Mouse (Mus musculus): Measurements from ENCODE around the gene Cyp2ab1. TPM values are rescaled to one million over a fixed set of nuclear protein-coding genes. Genes with fewer than 3 reads are reported as not detected.
A peak's percentile ranks its signal among the peaks of the same experiment; 100 is the strongest.

Cyp2ab1 gene
- total and polyA plus RNA-seq, 2 experiments = 0.07 TPM; not detected in 1

GRCm38 (mm10) chr16:20357837-20358236 is 32.6 kb upstream of the Cyp2ab1 start:
- peak; percentile 16 for DNase-seq (ENCODE audit: extremely low read depth, low read depth, low spot score)
- Histone ChIP-seq H3K36me3 (ENCODE audit: control insufficient read depth, insufficient read depth, low read length) (no peaks in the 10 kb centered on the region), H3K27ac (replicated peaks; ENCODE audit: insufficient read depth, low read depth, low read length) (no peak overlapping the region), H3K79me2 (ENCODE audit: control insufficient read depth, insufficient read depth, low read length) (no peaks in the 10 kb centered on the region), H3K4me3 (ENCODE audit: insufficient read depth, low read depth, low read length) (no peak overlapping the region), H3K9ac (ENCODE audit: low read depth, low read length) (no peak overlapping the region), H3K27me3 (ENCODE audit: control insufficient read depth, insufficient read depth, low read length) (no peaks in the 10 kb centered on the region), H3K4me1 (ENCODE audit: control insufficient read depth, insufficient read depth, low read length) (no peaks in the 10 kb centered on the region)
- TF ChIP-seq CTCF (IDR thresholded peaks at IDR 0.05; ENCODE audit: low read depth, low read length) = no peak
- TF ChIP-seq POLR2A (IDR thresholded peaks at IDR 0.05; ENCODE audit: extremely low read depth, insufficient read depth, low read length) = no peak
- 91% methylated on average over 5 of the region's 5 CpGs for WGBS

GRCm38 (mm10) chr16:20354762-20355161 is 29.6 kb upstream of the Cyp2ab1 start:
- Histone ChIP-seq H3K79me2 (ENCODE audit: control insufficient read depth, insufficient read depth, low read length) (no peaks in the 10 kb centered on the region), H3K9ac (ENCODE audit: low read depth, low read length) (no peak overlapping the region), H3K36me3 (ENCODE audit: control insufficient read depth, insufficient read depth, low read length) (no peaks in the 10 kb centered on the region), H3K4me1 (ENCODE audit: control insufficient read depth, insufficient read depth, low read length) (no peaks in the 10 kb centered on the region), H3K27me3 (ENCODE audit: control insufficient read depth, insufficient read depth, low read length) (no peaks in the 10 kb centered on the region), H3K4me3 (ENCODE audit: insufficient read depth, low read depth, low read length) (no peak overlapping the region), H3K27ac (replicated peaks; ENCODE audit: insufficient read depth, low read depth, low read length) (no peak overlapping the region)
- no peak for TF ChIP-seq POLR2A (IDR thresholded peaks at IDR 0.05; ENCODE audit: extremely low read depth, insufficient read depth, low read length)
- no peak for TF ChIP-seq CTCF (IDR thresholded peaks at IDR 0.05; ENCODE audit: low read depth, low read length)
- 92% methylated on average over 2 of the region's 2 CpGs for WGBS
- no peak for DNase-seq (ENCODE audit: extremely low read depth, low read depth, low spot score)

GRCm38 (mm10) chr16:20354011-20354410 is 28.8 kb upstream of the Cyp2ab1 start:
- H3K4me3 ChIP-seq (ENCODE audit: insufficient read depth, low read depth, low read length) = no peak overlapping the region
- H3K36me3 ChIP-seq (ENCODE audit: control insufficient read depth, insufficient read depth, low read length) = no peaks in the 10 kb centered on the region
- H3K27me3 ChIP-seq (ENCODE audit: control insufficient read depth, insufficient read depth, low read length) = no peaks in the 10 kb centered on the region
- no peaks in the 10 kb centered on the region for H3K79me2 ChIP-seq (ENCODE audit: control insufficient read depth, insufficient read depth, low read length)
- H3K27ac ChIP-seq (replicated peaks; ENCODE audit: insufficient read depth, low read depth, low read length) = no peak overlapping the region
- TF ChIP-seq POLR2A (IDR thresholded peaks at IDR 0.05; ENCODE audit: extremely low read depth, insufficient read depth, low read length) (no peak), CTCF (IDR thresholded peaks at IDR 0.05; ENCODE audit: low read depth, low read length) (no peak)
- 100% methylated on average over 1 of the region's 1 CpGs for WGBS
- no peaks in the 10 kb centered on the region for H3K4me1 ChIP-seq (ENCODE audit: control insufficient read depth, insufficient read depth, low read length)
- no peak overlapping the region for H3K9ac ChIP-seq (ENCODE audit: low read depth, low read length)
- no peak for DNase-seq (ENCODE audit: extremely low read depth, low read depth, low spot score)

DNA sequence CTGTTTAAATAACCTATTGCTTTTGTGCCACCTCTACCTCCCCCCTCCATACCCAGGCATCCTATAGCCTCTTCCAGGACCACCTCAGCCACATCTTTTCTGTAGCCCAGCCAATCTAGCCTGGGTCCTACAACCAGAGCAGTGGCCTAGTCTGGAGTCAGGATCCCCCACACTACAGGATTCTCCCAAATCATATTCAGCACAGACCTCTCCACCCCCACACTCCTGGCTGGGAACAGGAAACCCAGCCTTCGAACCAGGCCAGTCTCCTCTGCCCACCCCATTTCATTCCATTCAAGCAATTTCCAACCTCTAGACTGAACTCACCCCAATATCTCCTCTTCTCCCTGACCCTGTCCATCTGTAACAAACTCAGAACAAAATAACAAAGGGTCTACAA is 20.3 kb upstream of the Cyp2ab1 start:
- DNase-seq (ENCODE audit: extremely low read depth, low read depth, low spot score) = no peak
- WGBS = 87% methylated on average over 1 of the region's 1 CpGs

DNA sequence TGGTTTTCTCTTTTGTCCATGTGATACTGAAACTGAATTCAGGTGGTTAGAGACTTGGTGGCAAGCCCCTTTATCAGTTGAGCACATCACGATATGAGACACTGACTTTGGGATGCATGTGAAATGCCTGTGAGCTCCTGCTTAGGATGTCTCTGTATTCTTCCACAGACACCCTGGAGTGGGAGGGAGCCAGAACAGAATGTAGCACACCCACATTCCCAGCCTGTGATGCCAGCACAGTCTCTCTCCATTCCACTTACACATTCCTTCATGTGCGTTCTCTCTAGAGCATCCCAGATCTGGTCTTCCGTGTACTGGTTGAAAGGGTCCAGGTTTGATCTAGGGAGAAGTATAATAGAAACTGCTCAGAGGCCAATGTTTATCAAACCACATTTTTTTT is 13.4 kb upstream of the Cyp2ab1 start:
- H3K36me3 ChIP-seq (ENCODE audit: control insufficient read depth, insufficient read depth, low read length) = no peaks in the 10 kb centered on the region
- no peak overlapping the region for H3K9ac ChIP-seq (ENCODE audit: low read depth, low read length)
- WGBS = 96% methylated on average over 3 of the region's 3 CpGs
- no peaks in the 10 kb centered on the region for H3K27me3 ChIP-seq (ENCODE audit: control insufficient read depth, insufficient read depth, low read length)
- no peak for DNase-seq (ENCODE audit: extremely low read depth, low read depth, low spot score)
- H3K27ac ChIP-seq (replicated peaks; ENCODE audit: insufficient read depth, low read depth, low read length) = no peak overlapping the region
- no peak overlapping the region for H3K4me3 ChIP-seq (ENCODE audit: insufficient read depth, low read depth, low read length)
- no peaks in the 10 kb centered on the region for H3K4me1 ChIP-seq (ENCODE audit: control insufficient read depth, insufficient read depth, low read length)
- H3K79me2 ChIP-seq (ENCODE audit: control insufficient read depth, insufficient read depth, low read length) = no peaks in the 10 kb centered on the region
- TF ChIP-seq POLR2A (IDR thresholded peaks at IDR 0.05; ENCODE audit: extremely low read depth, insufficient read depth, low read length) = no peak
- no peak for TF ChIP-seq CTCF (IDR thresholded peaks at IDR 0.05; ENCODE audit: low read depth, low read length)

More for the DNA sequence above, 20.3 kb upstream of the Cyp2ab1 start:
- no peaks in the 10 kb centered on the region for H3K27me3 ChIP-seq (ENCODE audit: control insufficient read depth, insufficient read depth, low read length)
- H3K9ac ChIP-seq (ENCODE audit: low read depth, low read length) = no peak overlapping the region
- no peaks in the 10 kb centered on the region for H3K79me2 ChIP-seq (ENCODE audit: control insufficient read depth, insufficient read depth, low read length)
- H3K4me3 ChIP-seq (ENCODE audit: insufficient read depth, low read depth, low read length) = no peak overlapping the region
- TF ChIP-seq POLR2A (IDR thresholded peaks at IDR 0.05; ENCODE audit: extremely low read depth, insufficient read depth, low read length) = no peak
- no peak for TF ChIP-seq CTCF (IDR thresholded peaks at IDR 0.05; ENCODE audit: low read depth, low read length)
- H3K27ac ChIP-seq (replicated peaks; ENCODE audit: insufficient read depth, low read depth, low read length) = no peak overlapping the region
- no peaks in the 10 kb centered on the region for H3K4me1 ChIP-seq (ENCODE audit: control insufficient read depth, insufficient read depth, low read length)
- 0 out of 2 replicates have a peak, but pooled peaks cover 2% of the 10 kb centered on the region for H3K36me3 ChIP-seq (ENCODE audit: control insufficient read depth, insufficient read depth, low read length)

DNA sequence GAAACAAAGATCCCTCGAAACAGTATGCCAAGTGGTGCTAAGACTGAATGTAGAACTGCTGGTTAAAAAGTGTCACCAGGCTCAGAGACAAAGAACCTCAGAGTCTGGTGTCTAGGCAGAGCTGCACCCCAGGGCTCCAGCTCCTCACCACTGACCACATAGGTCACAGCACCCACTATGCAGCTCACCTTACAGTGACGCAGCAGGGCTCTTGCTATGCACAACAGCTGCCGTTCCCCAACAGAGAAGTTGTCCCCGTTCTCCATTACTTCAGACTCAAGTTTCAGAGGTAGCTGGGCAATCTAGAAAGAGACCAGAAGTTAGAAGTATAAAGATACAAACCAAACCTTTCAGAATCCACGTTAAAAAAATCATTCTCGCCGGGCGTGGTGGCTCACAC is 9.7 kb upstream of the Cyp2ab1 start:
- Histone ChIP-seq H3K4me1 (ENCODE audit: control insufficient read depth, insufficient read depth, low read length) (no peaks in the 10 kb centered on the region), H3K4me3 (ENCODE audit: insufficient read depth, low read depth, low read length) (no peak overlapping the region), H3K79me2 (ENCODE audit: control insufficient read depth, insufficient read depth, low read length) (no peaks in the 10 kb centered on the region), H3K27ac (replicated peaks; ENCODE audit: insufficient read depth, low read depth, low read length) (no peak overlapping the region), H3K9ac (ENCODE audit: low read depth, low read length) (no peak overlapping the region), H3K36me3 (ENCODE audit: control insufficient read depth, insufficient read depth, low read length) (no peaks in the 10 kb centered on the region), H3K27me3 (ENCODE audit: control insufficient read depth, insufficient read depth, low read length) (no peaks in the 10 kb centered on the region)
- 91% methylated on average over 8 of the region's 8 CpGs for WGBS
- TF ChIP-seq POLR2A (IDR thresholded peaks at IDR 0.05; ENCODE audit: extremely low read depth, insufficient read depth, low read length) = no peak
- no peak for TF ChIP-seq CTCF (IDR thresholded peaks at IDR 0.05; ENCODE audit: low read depth, low read length)
- DNase-seq (ENCODE audit: extremely low read depth, low read depth, low spot score) = no peak
